ENCODE assay signal across 21 mouse cellular contexts in genomic region chr3:153790883-153791609, GRCm38 (mm10). TPM values are rescaled to one million over a fixed set of nuclear protein-coding genes. Genes with fewer than 3 reads are reported as not detected.
A peak's percentile ranks its signal among the peaks of the same experiment; 100 is the strongest.
DNase-seq lines count a peak whose midpoint lies in the region; ATAC-seq and TF ChIP-seq lines count a peak whose summit lies in the region.
"Had no signal": no experiment of that assay in that cellular context is flagged by ENCODE, and none has a peak within 500 bp of the region (broad histone marks: within the 10 kb centered on the region; RNA-seq: fewer than 3 reads in every experiment).

No protein-coding gene starts in this region.

- no peak for ATAC-seq in neural tube, embryonic 11.5 days (ENCODE audit: insufficient read depth, low FRiP score, low TSS enrichment)
- ATAC-seq in neural tube, embryonic 15.5 days (ENCODE audit: low FRiP score), result no peak
- ATAC-seq in liver, embryonic 12.5 days, result peak; percentile 57
- ATAC-seq: forebrain, embryonic 15.5 days; midbrain, embryonic 16.5 days had no signal

- H3K9me3 ChIP-seq in heart, embryonic 10.5 days, result no peaks in the 10 kb centered on the region
- H3K9me3 ChIP-seq in neural tube, embryonic 11.5 days (ENCODE audit: control insufficient read depth, low read length), result no peaks in the 10 kb centered on the region
- no peaks in the 10 kb centered on the region for H3K9me3 ChIP-seq in neural tube, embryonic 15.5 days (replicated peaks)
- no peaks in the 10 kb centered on the region for H3K9me3 ChIP-seq in liver, embryonic 12.5 days (replicated peaks)
- H3K9me3 ChIP-seq: embryonic facial prominence, embryonic 12.5 days; forebrain, embryonic 15.5 days; hindbrain, embryonic 13.5 days; neural tube, embryonic 13.5 days had no signal

- no peaks in the 10 kb centered on the region for H3K36me3 ChIP-seq in heart, embryonic 10.5 days
- no peaks in the 10 kb centered on the region for H3K36me3 ChIP-seq in neural tube, embryonic 11.5 days (ENCODE audit: control insufficient read depth, insufficient read depth, low read length)
- H3K36me3 ChIP-seq in neural tube, embryonic 15.5 days, result no peaks in the 10 kb centered on the region
- H3K36me3 ChIP-seq in liver, embryonic 12.5 days, result no peaks in the 10 kb centered on the region
- H3K36me3 ChIP-seq: embryonic facial prominence, embryonic 12.5 days; forebrain, embryonic 15.5 days; hindbrain, embryonic 13.5 days; neural tube, embryonic 13.5 days had no signal

- 0 out of 2 replicates have a peak, but pooled peaks cover 6% of the 10 kb centered on the region for H3K27me3 ChIP-seq in heart, embryonic 10.5 days (ENCODE audit: insufficient read depth, poor library complexity, severe bottlenecking)
- no peaks in the 10 kb centered on the region for H3K27me3 ChIP-seq in neural tube, embryonic 11.5 days (ENCODE audit: control insufficient read depth, insufficient read depth, low read length)
- H3K27me3 ChIP-seq in neural tube, embryonic 15.5 days (replicated peaks), result no peaks in the 10 kb centered on the region
- H3K27me3 ChIP-seq in liver, embryonic 12.5 days (replicated peaks), result no peaks in the 10 kb centered on the region
- H3K27me3 ChIP-seq: embryonic facial prominence, embryonic 12.5 days; forebrain, embryonic 15.5 days; hindbrain, embryonic 13.5 days; neural tube, embryonic 13.5 days had no signal

- H3K4me2 ChIP-seq in neural tube, embryonic 11.5 days (ENCODE audit: low read depth), result no peak overlapping the region
- H3K4me2 ChIP-seq in neural tube, embryonic 15.5 days, result no peak overlapping the region
- H3K4me2 ChIP-seq in liver, embryonic 12.5 days, result peak overlapping the region; percentile 68
- H3K4me2 ChIP-seq: embryonic facial prominence, embryonic 12.5 days; forebrain, embryonic 15.5 days; hindbrain, embryonic 13.5 days; neural tube, embryonic 13.5 days had no signal

- no peak for TF ChIP-seq CTCF in lung, adult 2 months (IDR thresholded peaks at IDR 0.05; ENCODE audit: insufficient read depth, low read length)

- no peak overlapping the region for H3K4me3 ChIP-seq in heart, embryonic 10.5 days
- H3K4me3 ChIP-seq in neural tube, embryonic 11.5 days (ENCODE audit: low read depth, low read length), result no peak overlapping the region
- no peak overlapping the region for H3K4me3 ChIP-seq in neural tube, embryonic 15.5 days (replicated peaks)
- peak overlapping the region; percentile 31 for H3K4me3 ChIP-seq in liver, embryonic 12.5 days
- H3K4me3 ChIP-seq in lung, adult 2 months (replicated peaks; ENCODE audit: extremely low read depth, low read depth, low read length), result no peak overlapping the region
- H3K4me3 ChIP-seq: embryonic facial prominence, embryonic 12.5 days; forebrain, embryonic 15.5 days; hindbrain, embryonic 13.5 days; neural tube, embryonic 13.5 days had no signal

- DNase-seq in heart, embryonic 10.5 days (ENCODE audit: low spot score), result no peak
- no peak for DNase-seq in heart, postnatal 25 days (ENCODE audit: low spot score)
- no peak for DNase-seq in neural tube, embryonic 11.5 days (ENCODE audit: low spot score)
- DNase-seq in right cerebral cortex, postnatal 14 days, result no peak
- no peak for DNase-seq in lung, adult 2 months
- no peak for DNase-seq in layer of hippocampus, adult 8-10 months (ENCODE audit: low spot score in 2 of 2)
- DNase-seq: B cell, adult 2 months; cerebellum, adult 2 months; kidney, adult 8-10 months; layer of hippocampus, adult 9-11 months; left cerebral cortex, postnatal 4 days; lung, postnatal 10 days; right cerebral cortex, adult 18-20 months had no signal

- H3K4me1 ChIP-seq in heart, embryonic 10.5 days, result peaks cover 25% of the 10 kb centered on the region
- H3K4me1 ChIP-seq in neural tube, embryonic 11.5 days (ENCODE audit: control insufficient read depth, insufficient read depth, low read length), result no peaks in the 10 kb centered on the region
- H3K4me1 ChIP-seq in neural tube, embryonic 15.5 days, result no peaks in the 10 kb centered on the region
- H3K4me1 ChIP-seq in liver, embryonic 12.5 days, result peaks cover 68% of the 10 kb centered on the region
- H3K4me1 ChIP-seq in lung, adult 2 months (ENCODE audit: control insufficient read depth, insufficient read depth, low read length), result no peaks in the 10 kb centered on the region
- H3K4me1 ChIP-seq: embryonic facial prominence, embryonic 12.5 days; forebrain, embryonic 15.5 days; hindbrain, embryonic 13.5 days; neural tube, embryonic 13.5 days had no signal

- peak overlapping the region; percentile 75 for H3K27ac ChIP-seq in heart, embryonic 10.5 days
- H3K27ac ChIP-seq in neural tube, embryonic 11.5 days (ENCODE audit: low read depth, low read length), result peak overlapping the region; percentile 23; the same call in 1 of the 2 replicates
- H3K27ac ChIP-seq in neural tube, embryonic 15.5 days (replicated peaks), result no peak overlapping the region
- peak overlapping the region; percentile 98 for H3K27ac ChIP-seq in liver, embryonic 12.5 days
- H3K27ac ChIP-seq: embryonic facial prominence, embryonic 12.5 days; forebrain, embryonic 15.5 days; hindbrain, embryonic 13.5 days; neural tube, embryonic 13.5 days had no signal

- TF ChIP-seq POLR2A in lung, adult 2 months (IDR thresholded peaks at IDR 0.05; ENCODE audit: borderline replicate concordance, extremely low read depth, low read depth, low read length), result no peak

- intact Hi-C loops in heart, postnatal 25 days (cut with DNase I), result no loop called here

- 60% methylated on average over 9 of the region's 9 CpGs for WGBS in heart, embryonic 10.5 days
- WGBS in neural tube, embryonic 11.5 days, result 82% methylated on average over 9 of the region's 9 CpGs
- 77% methylated on average over 9 of the region's 9 CpGs for WGBS in neural tube, embryonic 15.5 days
- WGBS in liver, embryonic 12.5 days (ENCODE audit: insufficient replicate concordance), result 14% methylated on average over 9 of the region's 9 CpGs
- WGBS in lung, adult 2 months, result 68% methylated on average over 9 of the region's 9 CpGs

- no peak overlapping the region for H3K9ac ChIP-seq in neural tube, embryonic 11.5 days (ENCODE audit: low read length)
- no peak overlapping the region for H3K9ac ChIP-seq in neural tube, embryonic 15.5 days (replicated peaks)
- H3K9ac ChIP-seq in liver, embryonic 12.5 days, result peak overlapping the region; percentile 72
- H3K9ac ChIP-seq: embryonic facial prominence, embryonic 12.5 days; forebrain, embryonic 15.5 days; hindbrain, embryonic 13.5 days; neural tube, embryonic 13.5 days had no signal

RNA-seq across cellular contexts. Expression of gene Asb17, which starts 53.0 kb away (rescaled TPM):
- polyA plus RNA-seq in heart, embryonic 10.5 days (2016; fragmentation: Nextera tagmentation; extraction: Ambion mirVana), result 1.0 and 2.0 TPM in 2 replicates
- not detected for total RNA-seq in heart, postnatal 25 days (2021)
- polyA plus RNA-seq in neural tube, embryonic 11.5 days (2014; fragmentation: Nextera tagmentation; extraction: Ambion mirVana), result 0.44 TPM in 1 of 2 replicates, not detected in the other
- not detected in 2 replicates for polyA plus RNA-seq in neural tube, embryonic 15.5 days (2015; fragmentation: Nextera tagmentation; extraction: Ambion mirVana)
- polyA plus RNA-seq in liver, embryonic 12.5 days (2016; fragmentation: Nextera tagmentation; extraction: Ambion mirVana), result 5.3 and 6.4 TPM in 2 replicates
- not detected in 2 replicates for polyA plus RNA-seq in lung, adult 2 months (2012; rRNA removed)
- total RNA-seq in layer of hippocampus, adult 8-10 months (2022), result not detected
- total RNA-seq: left cerebral cortex, postnatal 4 days had no signal
- polyA plus RNA-seq: cerebellum, adult 2 months; thymus, postnatal 0 days had no signal
